Mouse (Mus musculus) gastrocnemius, adult 2 months (tissue): ENCODE results near the gene Gfpt2. TPM values are rescaled to one million over a fixed set of nuclear protein-coding genes. Genes with fewer than 3 reads are reported as not detected.
"Not testable (repeated sequence)": the region's sequence is repeated elsewhere in the genome, so short reads cannot be mapped to it uniquely, and the experiment has no call there.

Source experiments
- DNase-seq: peaks from one replicate; pipeline ENCODE4 v3.0.0; 2022
- H3K27ac ChIP-seq: fragments of 200-600 bp; 2 replicates; pipeline ENCODE4 v1.8.1; 2022; ENCODE audit warnings: mild to moderate bottlenecking
- H3K4me3 ChIP-seq: fragments of 200-600 bp; 2 replicates; pipeline ENCODE4 v1.8.1; 2022; ENCODE audit warnings: mild to moderate bottlenecking, moderate library complexity
- CTCF ChIP-seq: fragments of 200-600 bp; IDR thresholded peaks from 2 replicates; pipeline ENCODE4 v1.8.1; 2022; ENCODE audit warnings: antibody characterized with exemption, mild to moderate bottlenecking, moderate library complexity
- intact Hi-C: fragments of 180-260 bp; cut with DNase I; formaldehyde crosslinking; loops from one replicate; pipeline ENCODE4 v1.15.1; 2025
- total RNA-seq, 2 experiments: library from RNA; stranded (reverse); gene quantifications; 2 replicates each; pipeline ENCODE4 v1.2.3; 2021

Gfpt2 gene
- total RNA-seq, 2 experiments from 2014 or later = 7.5 to 11.1 TPM

- no peak for DNase-seq
- intact Hi-C loops = no loop called here
- Histone ChIP-seq H3K4me3 (no peak overlapping the region), H3K27ac (no peak overlapping the region)
- TF ChIP-seq CTCF = no peak
These were observed 12.2 kb downstream of the Gfpt2 start for GRCm38 (mm10) chr11:49806218-49806617.

GRCm38 (mm10) chr11:49808946-49809345 is 15.0 kb downstream of the Gfpt2 start:
- TF ChIP-seq CTCF = no peak
- Histone ChIP-seq H3K4me3 (no peak overlapping the region), H3K27ac (no peak overlapping the region)
- intact Hi-C loops = no loop called here
- DNase-seq = no peak

GRCm38 (mm10) chr11:49810696-49811095 is 16.7 kb downstream of the Gfpt2 start:
- DNase-seq, H3K4me3 ChIP-seq, intact Hi-C loops: not testable (repeated sequence)
- H3K27ac ChIP-seq = peak overlapping the region; percentile 62

- intact Hi-C loops = no loop called here
- no peak for TF ChIP-seq CTCF
- DNase-seq = peak; percentile 47
- H3K4me3 ChIP-seq = no peak overlapping the region
- peak overlapping the region; percentile 62 for H3K27ac ChIP-seq
These were observed 17.1 kb downstream of the Gfpt2 start for GRCm38 (mm10) chr11:49811099-49811541.

GRCm38 (mm10) chr11:49811879-49812278 is 17.9 kb downstream of the Gfpt2 start:
- Histone ChIP-seq H3K27ac (0 out of 2 replicates have a peak overlapping the region, but pooled peaks have one; percentile 6), H3K4me3 (no peak overlapping the region)
- DNase-seq = no peak
- TF ChIP-seq CTCF = no peak
- intact Hi-C loops = no loop called here

- no peak for DNase-seq
- Histone ChIP-seq H3K27ac (no peak overlapping the region), H3K4me3 (no peak overlapping the region)
- intact Hi-C loops = no loop called here
- TF ChIP-seq CTCF = no peak
These were observed 25.0 kb downstream of the Gfpt2 start for GRCm38 (mm10) chr11:49818869-49819566.

GRCm38 (mm10) chr11:49819676-49820075 is 25.7 kb downstream of the Gfpt2 start:
- no peak for TF ChIP-seq CTCF
- intact Hi-C loops = no loop called here
- DNase-seq = no peak
- Histone ChIP-seq H3K27ac (no peak overlapping the region), H3K4me3 (no peak overlapping the region)

GRCm38 (mm10) chr11:49820928-49821327 is 26.9 kb downstream of the Gfpt2 start:
- DNase-seq = no peak
- Histone ChIP-seq H3K27ac (no peak overlapping the region), H3K4me3 (no peak overlapping the region)
- intact Hi-C loops = no loop called here
- no peak for TF ChIP-seq CTCF

- no peak for DNase-seq
- no peak overlapping the region for H3K27ac ChIP-seq
- no peak for TF ChIP-seq CTCF
- intact Hi-C loops = no loop called here
- H3K4me3 ChIP-seq = no peak overlapping the region
These were observed 27.6 kb downstream of the Gfpt2 start for GRCm38 (mm10) chr11:49821546-49821945.

GRCm38 (mm10) chr11:49822337-49822736 is 28.4 kb downstream of the Gfpt2 start:
- no peak overlapping the region for H3K27ac ChIP-seq
- DNase-seq = no peak
- TF ChIP-seq CTCF = no peak
- no peak overlapping the region for H3K4me3 ChIP-seq
- intact Hi-C loops = no loop called here

GRCm38 (mm10) chr11:49824896-49825295 is 30.9 kb downstream of the Gfpt2 start:
- DNase-seq = peak; percentile 77
- H3K4me3 ChIP-seq = no peak overlapping the region
- H3K27ac ChIP-seq = no peak overlapping the region
- intact Hi-C loops = loop anchor here (5.0 kb wide), 1 partner anchor 47 kb away; no protein-coding TSS in a partner anchor
- TF ChIP-seq CTCF = peak; percentile 94

GRCm38 (mm10) chr11:49827243-49827642 is 33.3 kb downstream of the Gfpt2 start:
- H3K27ac ChIP-seq = no peak overlapping the region
- no peak overlapping the region for H3K4me3 ChIP-seq
- TF ChIP-seq CTCF = no peak
- DNase-seq = no peak
- intact Hi-C loops = loop anchor here (5.0 kb wide), 1 partner anchor 45 kb away; no protein-coding TSS in a partner anchor

- TF ChIP-seq CTCF = no peak
- intact Hi-C loops = loop anchor here (5.0 kb wide), 1 partner anchor 43 kb away; no protein-coding TSS in a partner anchor
- Histone ChIP-seq H3K27ac (no peak overlapping the region), H3K4me3 (no peak overlapping the region)
- DNase-seq = no peak
These were observed 35.3 kb downstream of the Gfpt2 start for GRCm38 (mm10) chr11:49829176-49829745.
